Mouse (Mus musculus) forebrain, embryonic 16.5 days (tissue): ENCODE measurements around the gene P2rx3. TPM values are rescaled to one million over a fixed set of nuclear protein-coding genes. Genes with fewer than 3 reads are reported as not detected.

ENCODE experiments used
- ATAC-seq: fragments of 200-750 bp; cut with Nextera tagmentation; 2 replicates; pipeline ENCODE4 v1.8.0; 2017; ENCODE audit warnings: mild to moderate bottlenecking, moderate library complexity
- H3K27ac ChIP-seq: fragments of 300-500 bp; sonication (generic); 2 replicates; pipeline ENCODE4 v1.5.1; 2014; ENCODE audit warnings: low read length, control low read depth
- H3K27me3 ChIP-seq: fragments of 300-500 bp; sonication (generic); replicated peaks from 2 replicates; pipeline ENCODE4 v1.6.1; 2014; ENCODE audit warnings: low read length; ENCODE audit not compliant: control insufficient read depth, insufficient read depth
- H3K36me3 ChIP-seq: fragments of 300-500 bp; sonication (generic); 2 replicates; pipeline ENCODE4 v1.6.1; 2014; ENCODE audit not compliant: control insufficient read depth, insufficient read depth
- H3K4me1 ChIP-seq: fragments of 300-500 bp; sonication (generic); replicated peaks from 2 replicates; pipeline ENCODE4 v1.6.1; 2014; ENCODE audit warnings: low read length; ENCODE audit not compliant: control insufficient read depth, insufficient read depth
- H3K4me2 ChIP-seq: fragments of 300-500 bp; sonication (generic); 2 replicates; pipeline ENCODE4 v1.6.1; 2014; ENCODE audit warnings: mild to moderate bottlenecking, low read length, control low read depth
- H3K4me3 ChIP-seq: fragments of 300-500 bp; sonication (generic); replicated peaks from 2 replicates; pipeline ENCODE4 v1.5.1; 2014; ENCODE audit warnings: mild to moderate bottlenecking, low read length, control low read depth
- H3K9ac ChIP-seq: fragments of 300-500 bp; sonication (generic); replicated peaks from 2 replicates; pipeline ENCODE4 v1.6.1; 2014; ENCODE audit warnings: low read depth, low read length, control low read depth
- H3K9me3 ChIP-seq: fragments of 300-500 bp; sonication (generic); 2 replicates; pipeline ENCODE4 v1.6.1; 2016; ENCODE audit warnings: low read length; ENCODE audit not compliant: control insufficient read depth
- WGBS: fragments of 180-500 bp; shearing (Covaris S2); extraction: QIAGEN DNeasy Blood & Tissue Kit; methylation state at CpG from one replicate; pipeline ENCODE4 v1.1.7; 2014; 5-methylcytosine and 5-hydroxymethylcytosine counted together
- polyA plus RNA-seq: library from polyadenylated mRNA; unstranded; fragments of >200 nt; fragmentation: Nextera tagmentation; extraction: Ambion mirVana; gene quantifications from 2 replicates; pipeline ENCODE4 v1.2.1, GENCODE M21; 2015

Gene P2rx3
- polyA plus RNA-seq, 1 experiment from 2014 or later = 1.1 TPM

DNA sequence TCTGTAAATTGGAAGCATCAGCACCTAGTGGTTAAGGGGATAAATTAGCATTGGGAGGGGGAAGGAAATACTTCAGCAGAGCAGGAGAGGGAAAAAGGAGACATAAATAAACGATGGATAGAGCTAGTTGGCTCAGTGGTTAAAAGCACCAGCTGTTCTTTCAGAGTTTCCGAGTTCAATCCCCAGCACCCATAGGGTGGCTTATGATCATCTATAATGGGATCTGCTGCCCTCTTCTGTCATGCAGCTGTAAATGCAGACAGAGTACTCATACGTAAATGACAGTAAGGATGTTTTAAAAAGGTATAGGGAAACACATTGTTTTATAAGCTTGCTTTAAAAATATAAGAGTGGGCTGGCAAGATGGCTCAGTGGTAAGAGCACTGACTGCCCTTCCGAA, 29.5 kb downstream of the P2rx3 start:
- H3K27ac ChIP-seq = no peak overlapping the region
- H3K9ac ChIP-seq = no peak overlapping the region
- 20% methylated on average over 4 of the region's 4 CpGs for WGBS
- no peaks in the 10 kb centered on the region for H3K4me1 ChIP-seq
- no peak overlapping the region for H3K4me3 ChIP-seq
- H3K36me3 ChIP-seq = no peaks in the 10 kb centered on the region
- no peaks in the 10 kb centered on the region for H3K9me3 ChIP-seq
- no peak overlapping the region for H3K4me2 ChIP-seq
- H3K27me3 ChIP-seq = no peaks in the 10 kb centered on the region
- no peak for ATAC-seq

DNA sequence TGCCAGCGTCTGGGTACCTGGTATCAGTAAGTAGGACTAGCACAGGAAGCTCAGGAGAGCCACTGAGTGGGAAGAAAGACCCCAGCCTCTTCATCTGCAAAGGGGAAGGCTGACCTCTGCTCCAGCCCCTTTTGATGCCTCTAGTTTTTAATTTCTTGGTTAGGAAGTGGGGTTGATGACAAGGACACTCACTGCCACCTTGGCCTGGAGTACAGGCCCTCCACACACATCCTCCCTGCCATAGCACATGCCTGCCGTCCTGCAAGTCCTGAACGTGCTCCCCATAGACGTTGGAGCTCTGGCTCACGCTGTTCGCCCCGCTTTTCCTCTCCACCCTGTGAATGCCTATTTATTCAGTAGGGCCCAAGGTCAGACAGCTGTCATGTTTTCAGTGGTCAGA, 30.7 kb downstream of the P2rx3 start:
- no peak overlapping the region for H3K4me2 ChIP-seq
- no peaks in the 10 kb centered on the region for H3K36me3 ChIP-seq
- no peak overlapping the region for H3K9ac ChIP-seq
- 83% methylated on average over 7 of the region's 7 CpGs for WGBS
- no peaks in the 10 kb centered on the region for H3K9me3 ChIP-seq
- no peaks in the 10 kb centered on the region for H3K27me3 ChIP-seq
- H3K4me1 ChIP-seq = no peaks in the 10 kb centered on the region
- H3K4me3 ChIP-seq = no peak overlapping the region
- no peak overlapping the region for H3K27ac ChIP-seq
- ATAC-seq = no peak

DNA sequence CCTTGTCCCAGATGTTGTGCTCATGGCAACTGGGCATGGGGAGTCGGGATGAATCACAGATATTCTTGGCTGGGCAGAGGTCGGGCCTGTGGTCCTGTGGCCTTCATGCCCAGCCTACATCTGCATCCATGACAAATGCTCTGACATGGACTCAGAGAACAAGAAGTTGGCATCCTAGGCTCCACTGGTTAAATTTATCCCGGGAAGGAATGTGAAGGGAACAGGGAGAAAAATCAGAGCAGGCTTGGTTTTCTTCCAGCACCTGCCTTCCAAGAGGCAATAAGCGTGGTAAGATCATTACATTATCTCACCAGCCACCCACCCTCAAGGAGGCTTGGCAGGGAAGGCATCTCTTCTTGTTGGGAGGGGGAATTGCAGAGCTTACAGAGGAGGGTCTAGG, 32.9 kb downstream of the P2rx3 start:
- Histone ChIP-seq H3K27me3 (no peaks in the 10 kb centered on the region), H3K36me3 (no peaks in the 10 kb centered on the region), H3K9me3 (no peaks in the 10 kb centered on the region), H3K4me1 (no peaks in the 10 kb centered on the region), H3K9ac (no peak overlapping the region), H3K4me2 (no peak overlapping the region), H3K4me3 (no peak overlapping the region), H3K27ac (no peak overlapping the region)
- WGBS = 77% methylated on average over 4 of the region's 4 CpGs
- ATAC-seq = no peak

DNA sequence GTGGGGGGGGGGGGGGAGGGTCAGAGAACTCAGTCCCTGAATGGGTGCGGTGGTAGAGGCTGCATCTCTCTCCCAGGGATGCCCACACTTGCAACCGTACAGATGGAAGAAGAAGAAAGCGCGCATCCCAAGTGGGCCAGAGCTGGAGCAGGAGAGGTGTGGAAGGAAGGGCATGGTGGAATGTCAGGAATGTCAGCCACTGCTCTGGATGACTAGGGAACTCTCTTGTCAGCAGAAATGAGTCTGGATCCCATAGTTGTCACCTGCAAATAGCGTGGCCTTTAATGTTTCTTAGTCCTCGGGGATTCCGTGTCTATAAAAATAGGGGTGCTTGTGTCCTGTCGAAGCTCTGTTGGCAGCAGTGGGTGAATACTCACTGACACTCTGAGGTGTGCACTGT, 34.7 kb downstream of the P2rx3 start:
- Histone ChIP-seq H3K9me3 (no peaks in the 10 kb centered on the region), H3K27me3 (no peaks in the 10 kb centered on the region), H3K27ac (no peak overlapping the region), H3K4me1 (no peaks in the 10 kb centered on the region), H3K9ac (no peak overlapping the region), H3K4me3 (no peak overlapping the region), H3K4me2 (no peak overlapping the region), H3K36me3 (no peaks in the 10 kb centered on the region)
- WGBS = 80% methylated on average over 8 of the region's 8 CpGs
- ATAC-seq = no peak

DNA sequence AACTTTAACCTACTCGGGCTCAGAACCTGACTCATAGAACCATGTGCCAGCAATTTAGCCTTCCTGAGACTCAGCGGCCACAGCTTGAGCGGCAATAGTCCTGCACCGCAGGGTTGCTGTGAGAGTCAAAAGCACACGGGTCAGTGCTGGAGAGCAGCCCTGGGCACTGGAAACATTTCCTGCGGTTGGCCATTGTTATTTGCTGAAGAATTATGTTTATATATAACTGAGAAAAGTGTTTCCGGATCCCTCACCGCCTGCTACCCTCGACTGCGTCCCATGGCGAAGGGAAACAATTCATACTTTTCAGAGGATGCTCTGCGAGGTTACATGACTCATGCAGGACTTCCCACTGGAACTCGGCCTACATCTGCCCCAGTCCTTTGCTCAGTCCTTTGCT, 35.8 kb downstream of the P2rx3 start:
- WGBS = 77% methylated on average over 13 of the region's 13 CpGs
- no peaks in the 10 kb centered on the region for H3K9me3 ChIP-seq

DNA sequence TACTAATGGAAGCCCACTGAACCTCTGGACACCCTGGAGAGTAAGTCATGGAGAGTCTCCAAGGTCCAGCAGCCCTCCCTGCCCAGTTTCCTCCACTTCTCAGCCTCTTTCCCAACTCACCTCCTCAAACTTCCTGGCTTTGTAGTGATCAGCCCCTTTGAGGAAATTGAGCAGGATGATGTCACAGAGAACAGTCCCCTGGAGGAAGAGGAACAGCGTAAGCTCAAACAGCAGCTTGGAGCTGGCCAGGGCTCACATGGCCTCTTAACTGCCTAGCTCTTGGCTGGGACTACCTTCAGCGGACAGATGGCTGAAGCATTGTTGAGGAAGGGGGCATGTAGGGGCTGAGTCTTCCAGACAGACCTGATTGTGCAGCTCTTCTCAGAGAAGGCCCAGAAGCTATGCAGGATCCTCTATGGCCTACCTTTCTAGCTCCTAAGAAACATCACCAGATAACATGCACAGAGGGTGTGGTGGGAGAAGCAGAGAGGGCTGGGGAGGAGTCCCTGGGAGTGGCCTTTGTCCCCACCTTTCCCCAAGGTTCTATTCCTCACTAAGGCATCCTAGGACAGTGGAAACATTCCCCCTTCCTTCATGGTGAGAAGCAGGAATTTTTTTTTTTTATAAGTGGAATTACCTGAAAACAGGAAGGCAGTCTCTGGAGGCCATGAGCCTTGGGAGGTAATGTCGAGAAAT, 37.6 kb downstream of the P2rx3 start:
- no peak for ATAC-seq
- Histone ChIP-seq H3K27me3 (no peaks in the 10 kb centered on the region), H3K4me3 (no peak overlapping the region), H3K27ac (no peak overlapping the region), H3K9me3 (no peaks in the 10 kb centered on the region), H3K4me2 (no peak overlapping the region), H3K9ac (no peak overlapping the region), H3K4me1 (no peaks in the 10 kb centered on the region), H3K36me3 (no peaks in the 10 kb centered on the region)
- 86% methylated on average over 3 of the region's 3 CpGs for WGBS

More for the DNA sequence above, 35.8 kb downstream of the P2rx3 start:
- no peak overlapping the region for H3K4me2 ChIP-seq
- no peak overlapping the region for H3K27ac ChIP-seq
- no peak overlapping the region for H3K9ac ChIP-seq
- no peaks in the 10 kb centered on the region for H3K27me3 ChIP-seq
- ATAC-seq = no peak
- no peaks in the 10 kb centered on the region for H3K4me1 ChIP-seq
- H3K36me3 ChIP-seq = no peaks in the 10 kb centered on the region
- H3K4me3 ChIP-seq = no peak overlapping the region

DNA sequence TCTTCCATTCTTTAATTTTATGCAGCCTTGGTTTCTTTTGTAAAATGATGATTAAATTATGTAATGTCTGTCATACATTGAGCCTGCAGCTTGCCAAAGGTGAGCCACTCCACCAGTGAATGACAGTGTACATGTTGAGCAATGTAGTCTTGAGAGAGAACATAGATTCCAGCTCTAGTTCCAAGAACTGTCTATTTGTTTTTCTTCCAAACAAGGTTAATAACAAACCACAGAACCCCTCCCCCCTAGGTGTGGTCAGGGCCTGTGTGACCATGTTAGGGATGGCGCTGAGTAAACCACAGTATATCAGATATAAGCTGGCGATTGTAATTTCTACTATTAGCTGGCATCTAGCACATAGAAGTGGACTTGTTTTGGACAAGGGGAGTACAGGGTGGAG, 40.9 kb downstream of the P2rx3 start:
- no peaks in the 10 kb centered on the region for H3K9me3 ChIP-seq
- WGBS = 99% methylated on average over 2 of the region's 2 CpGs
- no peak for ATAC-seq

DNA sequence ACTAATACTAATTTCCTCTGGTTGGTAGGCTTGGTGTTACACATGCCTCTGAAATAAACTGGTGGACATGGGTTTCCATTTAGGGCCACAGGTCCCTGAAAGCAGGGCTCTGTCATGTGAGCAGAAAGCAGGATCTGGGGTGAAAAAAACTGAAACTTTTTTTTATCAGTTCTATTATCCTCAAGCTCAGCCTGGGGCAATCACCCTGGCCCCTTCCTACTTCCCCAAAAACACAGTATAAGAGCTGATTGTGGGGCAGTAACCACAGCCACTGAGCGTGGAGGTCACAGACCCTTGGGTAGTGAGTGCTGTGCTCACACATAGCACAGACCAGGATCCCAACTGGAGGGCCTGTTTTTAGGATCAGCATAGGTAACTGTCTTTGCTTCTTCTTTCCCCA, 49.3 kb downstream of the P2rx3 start, which contains the start of gene Prg3:
Gene Prg3 (plus strand): TSS at position 286 of the 400 bp plus-strand sequence.
- Histone ChIP-seq H3K27me3 (no peaks in the 10 kb centered on the region), H3K4me3 (no peak within 1 kb of the TSS), H3K9me3 (no peaks in the 10 kb centered on the region), H3K27ac (no peak within 1 kb of the TSS), H3K36me3 (no peaks in the 10 kb centered on the region), H3K4me1 (no peaks in the 10 kb centered on the region), H3K9ac (no peak within 1 kb of the TSS), H3K4me2 (no peak within 1 kb of the TSS)
- ATAC-seq = no peak
- WGBS = 89% methylated on average over 1 of the region's 1 CpGs

More for the DNA sequence above, 40.9 kb downstream of the P2rx3 start:
- no peak overlapping the region for H3K4me2 ChIP-seq
- H3K9ac ChIP-seq = no peak overlapping the region
- H3K4me1 ChIP-seq = no peaks in the 10 kb centered on the region
- H3K4me3 ChIP-seq = no peak overlapping the region
- H3K27me3 ChIP-seq = no peaks in the 10 kb centered on the region
- no peaks in the 10 kb centered on the region for H3K36me3 ChIP-seq
- H3K27ac ChIP-seq = no peak overlapping the region

DNA sequence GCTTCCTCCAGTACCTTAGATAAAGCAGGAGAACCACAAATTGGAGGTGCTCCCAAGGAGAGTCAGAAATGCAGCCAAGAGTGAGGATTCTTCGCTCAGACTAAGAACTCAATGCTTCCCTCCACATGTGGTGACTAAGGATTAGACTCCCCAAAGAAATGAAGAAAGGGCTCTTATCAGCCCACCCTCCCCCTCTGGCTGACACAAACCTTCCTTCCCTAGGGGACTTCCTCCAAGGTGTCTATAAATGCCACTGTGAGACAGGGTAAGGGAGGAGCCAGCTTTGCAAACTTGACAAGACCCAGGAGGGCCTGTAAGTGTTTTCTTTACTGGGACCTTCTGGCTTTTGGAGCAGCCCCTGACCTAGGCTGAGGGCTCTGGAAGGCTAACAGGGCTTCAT, 57.1 kb downstream of the P2rx3 start, which contains the start of gene Prg2:
Gene Prg2 (plus strand): TSS at position 274 of the 400 bp plus-strand sequence.
- 32% methylated on average over 1 of the region's 1 CpGs for WGBS

DNA sequence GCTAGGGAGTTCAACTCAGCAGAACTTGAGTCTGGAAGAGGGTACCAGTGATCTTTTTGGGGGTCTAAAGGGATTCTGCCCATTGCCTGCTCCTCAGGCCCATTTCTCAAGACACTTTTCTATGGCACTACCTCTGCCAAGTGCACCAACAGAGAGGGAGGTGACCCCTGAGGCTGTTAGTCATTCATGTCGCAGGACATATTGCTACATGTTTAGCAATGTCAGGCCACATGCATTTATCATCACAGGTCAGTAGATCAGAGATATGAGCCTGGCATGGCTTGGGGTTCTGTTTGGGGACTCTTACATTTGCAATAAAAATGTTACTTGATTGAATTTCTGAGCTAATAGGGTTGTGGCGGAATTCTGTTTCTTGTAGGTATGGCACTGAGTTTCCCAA, 61.7 kb downstream of the P2rx3 start:
- Histone ChIP-seq H3K27me3 (no peaks in the 10 kb centered on the region), H3K4me2 (no peak overlapping the region), H3K9ac (no peak overlapping the region), H3K4me1 (no peaks in the 10 kb centered on the region), H3K9me3 (no peaks in the 10 kb centered on the region), H3K4me3 (no peak overlapping the region), H3K36me3 (no peaks in the 10 kb centered on the region), H3K27ac (no peak overlapping the region)
- 92% methylated on average over 2 of the region's 2 CpGs for WGBS
- no peak for ATAC-seq

More for the DNA sequence above, 57.1 kb downstream of the P2rx3 start, which contains the start of gene Prg2:
- Histone ChIP-seq H3K9ac (no peak within 1 kb of the TSS), H3K27ac (no peak within 1 kb of the TSS), H3K4me1 (no peaks in the 10 kb centered on the region), H3K4me2 (no peak within 1 kb of the TSS), H3K36me3 (no peaks in the 10 kb centered on the region), H3K27me3 (no peaks in the 10 kb centered on the region), H3K9me3 (no peaks in the 10 kb centered on the region), H3K4me3 (no peak within 1 kb of the TSS)
- no peak for ATAC-seq
